In genomic region chr2:150667820-150668766, GRCm38 (mm10) we compare ENCODE assay signal across 8 mouse cellular contexts. TPM values are rescaled to one million over a fixed set of nuclear protein-coding genes. Genes with fewer than 3 reads are reported as not detected.
DNase-seq lines count a peak whose midpoint lies in the region; ATAC-seq and TF ChIP-seq lines count a peak whose summit lies in the region.

TSS of gene Acss1 (minus strand) at chr2:150668500.

- peaks cover 17% of the 10 kb centered on the region; the same call in 1 of the 2 replicates for H3K27me3 ChIP-seq in embryonic facial prominence, embryonic 12.5 days
- H3K27me3 ChIP-seq in heart, adult 2 months (ENCODE audit: control insufficient read depth, insufficient read depth, low read length): no peaks in the 10 kb centered on the region
- H3K27me3 ChIP-seq in limb, embryonic 15.5 days: peaks cover 16% of the 10 kb centered on the region
- 0 out of 2 replicates have a peak, but pooled peaks cover 3% of the 10 kb centered on the region for H3K27me3 ChIP-seq in midbrain, embryonic 15.5 days (replicated peaks)

- no peaks in the 10 kb centered on the region for H3K9me3 ChIP-seq in embryonic facial prominence, embryonic 12.5 days
- H3K9me3 ChIP-seq in limb, embryonic 15.5 days: no peaks in the 10 kb centered on the region
- H3K9me3 ChIP-seq in midbrain, embryonic 15.5 days: no peaks in the 10 kb centered on the region

- no peaks in the 10 kb centered on the region; the same call in 1 of the 2 replicates for H3K79me2 ChIP-seq in heart, adult 2 months (replicated peaks; ENCODE audit: control insufficient read depth, insufficient read depth, low read length)

- DNase-seq in cerebellum, adult 18-20 months: peak; percentile 23 to 25
- no peak for DNase-seq in cerebellum, adult 9-11 months
- peak; percentile 86 for DNase-seq in heart, adult 2 months
- peak; percentile 88 for DNase-seq in kidney, adult 18-20 months
- DNase-seq in spleen, postnatal 36 days (ENCODE audit: low spot score in 2 of 2): peak; percentile 80 to 84

- WGBS in embryonic facial prominence, embryonic 12.5 days: 3% methylated on average over 61 of the region's 61 CpGs
- WGBS in heart, adult 2 months: 2% methylated on average over 59 of the region's 61 CpGs
- 3% methylated on average over 61 of the region's 61 CpGs for WGBS in limb, embryonic 15.5 days
- WGBS in midbrain, embryonic 15.5 days: 3% methylated on average over 56 of the region's 61 CpGs

- H3K27ac ChIP-seq in embryonic facial prominence, embryonic 12.5 days: no peak within 1 kb of the TSS
- H3K27ac ChIP-seq in heart, adult 2 months: peak within 1 kb of the TSS; percentile 84
- no peak within 1 kb of the TSS for H3K27ac ChIP-seq in limb, embryonic 15.5 days
- H3K27ac ChIP-seq in midbrain, embryonic 15.5 days: peak within 1 kb of the TSS; percentile 46

- peak within 1 kb of the TSS; percentile 94 for H3K4me2 ChIP-seq in embryonic facial prominence, embryonic 12.5 days (replicated peaks)
- H3K4me2 ChIP-seq in limb, embryonic 15.5 days: peak within 1 kb of the TSS; percentile 87
- peak within 1 kb of the TSS; percentile 85 for H3K4me2 ChIP-seq in midbrain, embryonic 15.5 days

- intact Hi-C loops in heart, adult 2 months (cut with DNase I): no loop called here

- peak; percentile 66 for ATAC-seq in embryonic facial prominence, embryonic 12.5 days (ENCODE audit: insufficient number of reproducible peaks, insufficient read depth, low FRiP score, low TSS enrichment)
- peak; percentile 71 for ATAC-seq in limb, embryonic 15.5 days (ENCODE audit: insufficient number of reproducible peaks, low FRiP score, low TSS enrichment, low read depth)
- peak; percentile 81 for ATAC-seq in midbrain, embryonic 15.5 days (replicated peaks)

- H3K4me3 ChIP-seq in embryonic facial prominence, embryonic 12.5 days: peak within 1 kb of the TSS; percentile 63
- peak within 1 kb of the TSS; percentile 78 for H3K4me3 ChIP-seq in heart, adult 2 months
- peak within 1 kb of the TSS; percentile 64 for H3K4me3 ChIP-seq in limb, embryonic 15.5 days
- peak within 1 kb of the TSS; percentile 75 for H3K4me3 ChIP-seq in midbrain, embryonic 15.5 days

- TF ChIP-seq EP300 in heart, adult 2 months (IDR thresholded peaks at IDR 0.05; ENCODE audit: insufficient read depth, low read depth, low read length): peak; percentile 2; the same call in 1 of the 2 replicates

- no peaks in the 10 kb centered on the region for H3K36me3 ChIP-seq in embryonic facial prominence, embryonic 12.5 days
- peaks cover 6% of the 10 kb centered on the region; the same call in 1 of the 2 replicates for H3K36me3 ChIP-seq in heart, adult 2 months (ENCODE audit: control insufficient read depth, insufficient read depth, low read length)
- no peaks in the 10 kb centered on the region for H3K36me3 ChIP-seq in limb, embryonic 15.5 days
- no peaks in the 10 kb centered on the region for H3K36me3 ChIP-seq in midbrain, embryonic 15.5 days (replicated peaks)

- peaks cover 8% of the 10 kb centered on the region; the same call in 1 of the 2 replicates for H3K4me1 ChIP-seq in embryonic facial prominence, embryonic 12.5 days
- peaks cover 7% of the 10 kb centered on the region for H3K4me1 ChIP-seq in heart, adult 2 months (ENCODE audit: control insufficient read depth, insufficient read depth, low read length)
- H3K4me1 ChIP-seq in limb, embryonic 15.5 days: peaks cover 18% of the 10 kb centered on the region; the same call in 1 of the 2 replicates
- peaks cover 11% of the 10 kb centered on the region for H3K4me1 ChIP-seq in midbrain, embryonic 15.5 days

- TF ChIP-seq CTCF in heart, adult 2 months (IDR thresholded peaks at IDR 0.05): no peak

- peak within 1 kb of the TSS; percentile 63 for H3K9ac ChIP-seq in embryonic facial prominence, embryonic 12.5 days
- peak within 1 kb of the TSS; percentile 94 for H3K9ac ChIP-seq in heart, adult 2 months (ENCODE audit: low read depth, low read length)
- peak within 1 kb of the TSS; percentile 27 for H3K9ac ChIP-seq in limb, embryonic 15.5 days
- peak within 1 kb of the TSS; percentile 63 for H3K9ac ChIP-seq in midbrain, embryonic 15.5 days

- TF ChIP-seq POLR2A in heart, adult 2 months (IDR thresholded peaks at IDR 0.05; ENCODE audit: insufficient read depth, low read depth, low read length): peak; percentile 66

RNA-seq across cellular contexts. Expression of gene Acss1, which starts in this region (rescaled TPM):
- 7.7 and 9.4 TPM in 2 replicates for polyA plus RNA-seq in embryonic facial prominence, embryonic 12.5 days (2016; fragmentation: Nextera tagmentation; extraction: Ambion mirVana)
- total RNA-seq in heart, adult 2 months (2021): 100 to 1,000 TPM; 256 to 332 TPM
- polyA plus RNA-seq in heart, adult 2 months (2012; rRNA removed): 301 and 494 TPM in 2 replicates
- polyA plus RNA-seq in limb, embryonic 15.5 days (2015; fragmentation: Nextera tagmentation; extraction: Ambion mirVana): 6.1 and 7.3 TPM in 2 replicates
- 16.7 and 20.9 TPM in 2 replicates for polyA plus RNA-seq in midbrain, embryonic 15.5 days (2015; fragmentation: Nextera tagmentation; extraction: Ambion mirVana)

Comparison
In these comparisons a context has a peak if more than half of its experiments do, and no peak if none do; other contexts are left out.
1. RNA of gene Acss1 (polyA plus RNA-seq): 301 to 494 TPM in heart, adult 2 months; 16.7 to 20.9 TPM in midbrain, embryonic 15.5 days, 7.7 to 9.4 TPM in embryonic facial prominence, embryonic 12.5 days and 6.1 to 7.3 TPM in limb, embryonic 15.5 days; every median in the first group is over 10 times any median in the second.
2. H3K27ac ChIP-seq: peak in heart, adult 2 months (single experiment) and midbrain, embryonic 15.5 days (single experiment); none in embryonic facial prominence, embryonic 12.5 days (single experiment) and limb, embryonic 15.5 days (single experiment).
3. H3K9ac ChIP-seq: peak in every context shown above with its lines; median percentile 94 in heart, adult 2 months; 63 in embryonic facial prominence, embryonic 12.5 days; 63 in midbrain, embryonic 15.5 days; 27 in limb, embryonic 15.5 days.
4. Peak in every context shown above with its lines, with median percentiles within 50 percentile points of each other: ATAC-seq, H3K4me2 ChIP-seq and H3K4me3 ChIP-seq.